Mouse (Mus musculus) olfactory bulb, adult 2 months (tissue): ENCODE data around the gene Fndc5. TPM values are rescaled to one million over a fixed set of nuclear protein-coding genes. Genes with fewer than 3 reads are reported as not detected.
A peak's percentile ranks its signal among the peaks of the same experiment; 100 is the strongest.

Experiments
- H3K27ac ChIP-seq: fragments of 200-500 bp; 2 replicates; pipeline ENCODE4 v1.5.1; 2012; ENCODE audit warnings: low read depth, low read length; ENCODE audit not compliant: insufficient read depth
- H3K4me1 ChIP-seq: fragments of 200-500 bp; 2 replicates; pipeline ENCODE4 v1.6.1; 2012; ENCODE audit warnings: low read length; ENCODE audit not compliant: control insufficient read depth, insufficient read depth
- H3K4me3 ChIP-seq: fragments of 200-500 bp; 2 replicates; pipeline ENCODE4 v1.5.1; 2012; ENCODE audit warnings: mild to moderate bottlenecking, low read depth, low read length, moderate library complexity; ENCODE audit not compliant: insufficient read depth
- CTCF ChIP-seq: fragments of 200-500 bp; IDR thresholded peaks from 2 replicates; pipeline ENCODE4 v1.5.1; 2012; ENCODE audit warnings: low read depth, mild to moderate bottlenecking, low read length, moderate library complexity; ENCODE audit not compliant: insufficient read depth
- POLR2A ChIP-seq: fragments of 200-500 bp; IDR thresholded peaks from 2 replicates; pipeline ENCODE4 v1.6.1; 2012; ENCODE audit warnings: mild to moderate bottlenecking, low read depth, low read length, moderate library complexity; ENCODE audit not compliant: insufficient read depth
- WGBS: fragments of 180-500 bp; shearing (Covaris S2); methylation state at CpG from one replicate; pipeline ENCODE4 v1.1.7; 2018; 5-methylcytosine and 5-hydroxymethylcytosine counted together
- polyA plus RNA-seq: library from polyadenylated mRNA; stranded (reverse); fragments of >200 nt; gene quantifications from 2 replicates; pipeline ENCODE4 v1.2.4, GENCODE M21; 2012; ENCODE audit warnings: low replicate concordance; ENCODE audit not compliant: missing spikeins, insufficient read depth, insufficient read length

The Fndc5 gene
- polyA plus RNA-seq, 1 experiment = not detected

- H3K27ac ChIP-seq = no peak overlapping the region
- no peak overlapping the region for H3K4me3 ChIP-seq
- TF ChIP-seq POLR2A (no peak), CTCF (no peak)
- 89% methylated on average over 4 of the region's 4 CpGs for WGBS
- H3K4me1 ChIP-seq = peaks cover 8% of the 10 kb centered on the region
These were observed 14.5 kb downstream of the Fndc5 start for GRCm38 (mm10) chr4:129151276-129151811.

- H3K4me1 ChIP-seq = no peaks in the 10 kb centered on the region
- WGBS = 96% methylated on average over 5 of the region's 5 CpGs
- TF ChIP-seq CTCF (no peak), POLR2A (no peak)
- H3K4me3 ChIP-seq = no peak overlapping the region
- H3K27ac ChIP-seq = no peak overlapping the region
These were observed 20.7 kb downstream of the Fndc5 start for GRCm38 (mm10) chr4:129157541-129157940.

GRCm38 (mm10) chr4:129158549-129158948 is 21.8 kb downstream of the Fndc5 start:
- WGBS = 55% methylated on average over 3 of the region's 3 CpGs
- no peak overlapping the region for H3K4me3 ChIP-seq
- TF ChIP-seq POLR2A (no peak), CTCF (no peak)
- no peaks in the 10 kb centered on the region for H3K4me1 ChIP-seq
- no peak overlapping the region for H3K27ac ChIP-seq

- Histone ChIP-seq H3K4me3 (no peak overlapping the region), H3K27ac (no peak overlapping the region), H3K4me1 (no peaks in the 10 kb centered on the region)
- 100% methylated on average over 1 of the region's 1 CpGs for WGBS
- TF ChIP-seq POLR2A (no peak), CTCF (no peak)
These were observed 24.3 kb downstream of the Fndc5 start for GRCm38 (mm10) chr4:129161076-129161475.

- no peak overlapping the region for H3K27ac ChIP-seq
- no peak for TF ChIP-seq POLR2A
- no peak for TF ChIP-seq CTCF
- H3K4me1 ChIP-seq = no peaks in the 10 kb centered on the region
- H3K4me3 ChIP-seq = no peak overlapping the region
- WGBS = 80% methylated on average over 4 of the region's 4 CpGs
These were observed 24.9 kb downstream of the Fndc5 start for GRCm38 (mm10) chr4:129161581-129162255.

GRCm38 (mm10) chr4:129172529-129172928 is 35.7 kb downstream of the Fndc5 start:
- Histone ChIP-seq H3K27ac (no peak overlapping the region), H3K4me3 (no peak overlapping the region), H3K4me1 (no peaks in the 10 kb centered on the region)
- whole genome bisulfite sequencing = 76% methylated on average over 1 of the region's 1 CpGs
- TF ChIP-seq POLR2A (no peak), CTCF (no peak)

GRCm38 (mm10) chr4:129179560-129179959 is 42.8 kb downstream of the Fndc5 start:
- Histone ChIP-seq H3K4me1 (no peaks in the 10 kb centered on the region), H3K27ac (no peak overlapping the region), H3K4me3 (no peak overlapping the region)
- TF ChIP-seq POLR2A = no peak
- TF ChIP-seq CTCF = no peak
- 14% methylated on average over 1 of the region's 1 CpGs for WGBS

- H3K4me1 ChIP-seq = peaks cover 6% of the 10 kb centered on the region
- H3K27ac ChIP-seq = no peak overlapping the region
- 21% methylated on average over 5 of the region's 5 CpGs for WGBS
- no peak overlapping the region for H3K4me3 ChIP-seq
- no peak for TF ChIP-seq CTCF
- no peak for TF ChIP-seq POLR2A
These were observed 51.4 kb downstream of the Fndc5 start for GRCm38 (mm10) chr4:129188041-129188659.

- peak overlapping the region; percentile 89 for H3K4me3 ChIP-seq
- H3K4me1 ChIP-seq = peaks cover 6% of the 10 kb centered on the region
- TF ChIP-seq CTCF (no peak), POLR2A (no peak)
- under 1% methylated on average over 72 of the region's 74 CpGs for WGBS
- peak overlapping the region; percentile 61 for H3K27ac ChIP-seq
These were observed 52.2 kb downstream of the Fndc5 start for GRCm38 (mm10) chr4:129188803-129189541.
